Mouse (Mus musculus): ENCODE results near the gene Fam107b. TPM values are rescaled to one million over a fixed set of nuclear protein-coding genes. Genes with fewer than 3 reads are reported as not detected.
"Not testable (repeated sequence)": the region's sequence is repeated elsewhere in the genome, so short reads cannot be mapped to it uniquely, and the experiment has no call there.

The Fam107b gene
- polyA plus RNA-seq, 1 experiment from 2014 or later, result 35.4 TPM

DNA sequence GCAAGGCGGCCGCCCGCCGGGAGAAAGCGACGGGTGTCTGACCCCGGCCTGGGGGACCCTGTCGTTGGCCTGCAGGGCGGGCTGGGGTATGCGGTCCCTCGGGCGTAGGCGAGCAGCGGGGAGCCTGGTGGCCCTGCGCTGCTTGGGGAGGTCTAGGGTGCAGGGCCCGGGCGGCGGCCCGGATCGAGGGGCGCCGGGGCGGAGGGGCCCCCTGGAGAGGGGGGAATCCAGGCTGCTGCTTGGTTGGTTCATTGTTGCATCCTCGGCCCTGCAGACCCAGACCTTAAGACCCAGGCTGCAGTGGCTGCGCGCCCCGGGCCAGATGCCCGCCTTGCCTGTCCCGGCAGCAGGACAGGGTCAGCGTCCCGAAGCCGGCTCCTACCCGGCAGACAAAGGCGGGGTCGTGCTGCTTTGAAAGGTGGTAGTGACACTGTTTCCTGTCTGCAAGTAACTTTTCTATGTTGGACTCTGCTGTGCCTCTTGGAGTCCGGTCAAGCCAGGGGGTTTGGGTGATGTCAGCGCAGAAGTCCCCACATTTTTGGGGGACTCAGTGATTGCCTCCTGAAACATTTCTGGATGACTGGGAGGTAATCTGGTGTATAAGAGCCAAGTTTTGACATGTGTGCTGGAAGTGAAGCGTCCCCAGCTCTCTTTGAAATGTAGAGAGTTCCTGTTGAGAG, 143.5 kb downstream of the Fam107b start:
- ATAC-seq (ENCODE audit: insufficient number of reproducible peaks, insufficient read depth, low FRiP score, low TSS enrichment, low read depth), result peak; percentile 77
- Histone ChIP-seq H3K4me3 (replicated peaks) (peak overlapping the region; percentile 91), H3K27me3 (peaks cover 2% of the 10 kb centered on the region; the same call in 1 of the 2 replicates), H3K4me2 (peak overlapping the region; percentile 71), H3K36me3 (no peaks in the 10 kb centered on the region), H3K9me3 (no peaks in the 10 kb centered on the region), H3K4me1 (replicated peaks) (peaks cover 34% of the 10 kb centered on the region), H3K9ac (replicated peaks) (peak overlapping the region; percentile 95), H3K27ac (peak overlapping the region; percentile 84)
- WGBS, result under 1% methylated on average over 32 of the region's 38 CpGs

DNA sequence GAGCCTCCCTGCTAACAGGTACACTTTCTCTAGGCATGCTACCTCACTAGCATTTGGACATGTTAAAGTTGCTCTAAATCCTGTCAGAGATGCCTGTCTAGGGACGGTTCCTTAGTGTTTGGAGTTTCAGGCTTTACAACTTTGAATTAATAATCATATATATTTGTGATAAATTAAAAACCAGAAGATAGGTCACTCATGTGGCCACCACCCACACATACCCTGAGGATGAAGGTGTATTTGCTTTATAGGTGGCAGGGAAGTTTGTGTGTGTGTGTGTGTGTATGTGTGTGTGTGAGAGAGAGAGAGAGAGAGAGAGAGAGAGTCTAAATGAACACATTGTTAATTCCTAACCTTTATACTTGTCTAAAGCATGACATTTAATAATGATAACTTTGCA, 144.2 kb downstream of the Fam107b start:
- Histone ChIP-seq H3K9ac (replicated peaks) (peak overlapping the region; percentile 95; the same call in 1 of the 2 replicates), H3K4me1 (replicated peaks) (peaks cover 34% of the 10 kb centered on the region), H3K36me3 (no peaks in the 10 kb centered on the region), H3K9me3 (no peaks in the 10 kb centered on the region), H3K4me3 (replicated peaks) (peak overlapping the region; percentile 91), H3K27ac (no peak overlapping the region), H3K27me3 (peaks cover 2% of the 10 kb centered on the region; the same call in 1 of the 2 replicates), H3K4me2 (peak overlapping the region; percentile 71)
- WGBS, result 52% methylated on average over 1 of the region's 1 CpGs
- ATAC-seq (ENCODE audit: insufficient number of reproducible peaks, insufficient read depth, low FRiP score, low TSS enrichment, low read depth), result no peak

DNA sequence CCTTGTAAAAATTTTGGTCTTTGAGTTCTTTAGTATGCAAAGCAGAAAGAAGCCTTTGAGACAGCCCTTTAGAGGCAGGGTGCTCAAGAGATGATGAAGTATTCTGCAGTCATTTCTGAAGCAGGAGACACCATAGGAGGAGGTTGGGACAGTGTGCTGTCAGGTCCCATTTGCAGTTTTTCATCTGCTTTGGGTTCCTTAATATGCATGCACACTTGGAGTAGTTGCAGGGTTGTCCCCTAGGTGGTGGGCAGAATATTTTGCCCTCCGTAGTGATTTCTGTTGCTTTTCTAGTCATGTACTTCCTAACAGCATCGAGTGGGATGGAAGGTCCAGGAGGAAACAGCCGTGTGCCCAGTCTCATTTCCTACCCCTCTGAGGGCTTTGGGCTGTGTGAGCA, 145.1 kb downstream of the Fam107b start:
- Histone ChIP-seq H3K4me3 (replicated peaks) (no peak overlapping the region), H3K27me3 (no peaks in the 10 kb centered on the region; the same call in 1 of the 2 replicates), H3K9me3 (no peaks in the 10 kb centered on the region), H3K9ac (replicated peaks) (no peak overlapping the region), H3K27ac (no peak overlapping the region), H3K4me1 (replicated peaks) (peaks cover 34% of the 10 kb centered on the region), H3K4me2 (peak overlapping the region; percentile 71), H3K36me3 (no peaks in the 10 kb centered on the region)
- 82% methylated on average over 3 of the region's 3 CpGs for WGBS
- no peak for ATAC-seq (ENCODE audit: insufficient number of reproducible peaks, insufficient read depth, low FRiP score, low TSS enrichment, low read depth)

DNA sequence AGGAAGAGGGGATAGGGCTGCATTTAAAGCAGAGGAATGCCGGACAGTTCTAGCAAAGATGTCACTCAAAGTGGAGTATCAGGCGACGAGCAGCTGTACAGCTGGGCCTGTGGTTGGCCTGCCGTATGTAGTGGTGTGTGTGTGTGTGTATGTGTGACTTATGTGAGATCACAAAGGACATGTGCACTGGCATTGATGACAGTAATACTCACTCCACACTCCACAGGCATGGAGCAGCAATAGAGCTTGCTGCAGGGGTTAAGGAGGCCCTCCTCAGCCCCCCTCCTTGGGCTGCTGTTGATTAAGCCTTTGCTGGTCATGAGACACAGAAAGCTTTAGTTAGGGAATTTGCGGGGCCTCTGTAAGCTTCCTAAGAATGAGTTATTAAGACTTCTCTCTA, 147.0 kb downstream of the Fam107b start:
- Histone ChIP-seq H3K4me3 (replicated peaks) (no peak overlapping the region), H3K36me3 (no peaks in the 10 kb centered on the region), H3K9me3 (no peaks in the 10 kb centered on the region), H3K4me2 (no peak overlapping the region), H3K9ac (replicated peaks) (no peak overlapping the region), H3K4me1 (replicated peaks) (peaks cover 34% of the 10 kb centered on the region), H3K27me3 (no peaks in the 10 kb centered on the region), H3K27ac (no peak overlapping the region)
- no peak for ATAC-seq (ENCODE audit: insufficient number of reproducible peaks, insufficient read depth, low FRiP score, low TSS enrichment, low read depth)
- 67% methylated on average over 5 of the region's 5 CpGs for WGBS

DNA sequence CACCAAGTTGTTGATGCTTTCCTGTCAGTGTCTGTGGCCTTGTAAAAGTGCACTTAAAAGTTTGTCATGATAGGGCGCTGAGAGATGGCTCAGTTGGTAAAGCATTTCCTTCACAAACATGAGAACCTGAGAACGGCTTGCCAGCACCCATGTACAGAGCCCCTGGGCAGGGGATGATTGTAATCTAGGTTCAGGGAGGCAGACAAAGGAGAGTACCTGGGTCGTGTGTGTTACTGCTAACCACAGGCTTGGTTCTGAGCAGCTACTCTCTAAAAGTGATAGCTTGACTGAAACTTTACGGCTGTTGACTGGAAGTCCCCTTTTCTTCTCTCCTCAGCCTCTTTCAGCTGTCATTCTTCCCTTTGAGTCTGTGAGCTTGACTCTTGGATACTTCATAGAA, 147.6 kb downstream of the Fam107b start:
- ATAC-seq (ENCODE audit: insufficient number of reproducible peaks, insufficient read depth, low FRiP score, low TSS enrichment, low read depth), result no peak
- WGBS, result 69% methylated on average over 4 of the region's 4 CpGs
- H3K9ac ChIP-seq (replicated peaks), result no peak overlapping the region
- no peaks in the 10 kb centered on the region for H3K9me3 ChIP-seq
- H3K4me2 ChIP-seq, result no peak overlapping the region
- H3K4me3 ChIP-seq (replicated peaks), result no peak overlapping the region
- peaks cover 34% of the 10 kb centered on the region for H3K4me1 ChIP-seq (replicated peaks)
- no peaks in the 10 kb centered on the region for H3K36me3 ChIP-seq
- no peak overlapping the region for H3K27ac ChIP-seq
- no peaks in the 10 kb centered on the region for H3K27me3 ChIP-seq

DNA sequence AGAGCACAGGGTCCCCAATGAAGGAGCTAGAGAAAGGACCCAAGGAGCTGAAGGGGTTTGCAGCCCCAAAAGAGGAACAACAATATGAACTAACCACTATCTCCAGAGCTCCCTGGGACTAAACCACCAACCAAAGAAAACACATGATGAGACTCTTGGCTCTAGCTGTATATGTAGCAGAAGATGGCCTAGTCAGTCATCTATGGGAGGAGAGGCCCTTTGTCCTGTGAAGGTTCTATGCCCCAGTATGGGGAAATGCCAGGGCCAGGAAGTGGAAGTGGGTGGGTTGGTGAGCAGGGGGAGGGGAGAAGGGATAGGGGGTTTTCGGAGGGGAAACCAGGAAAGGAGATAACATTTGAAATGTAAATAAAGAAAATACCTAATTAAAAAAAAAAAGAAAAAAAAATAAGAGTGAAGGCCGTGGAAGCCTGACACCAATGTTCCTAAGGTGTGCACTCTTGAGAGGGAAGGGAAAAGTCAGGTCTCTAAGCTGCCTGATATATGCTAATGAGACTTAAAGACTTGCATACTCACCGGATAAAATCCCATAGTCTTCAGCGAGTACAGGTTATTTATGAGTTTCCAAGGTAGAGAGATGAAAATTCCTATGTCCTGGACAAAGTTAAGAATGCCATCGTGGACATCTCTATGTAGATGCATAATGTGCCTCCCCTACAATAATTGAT, 149.3 kb downstream of the Fam107b start:
- not testable (repeated sequence) for H3K9ac ChIP-seq (replicated peaks); H3K36me3 ChIP-seq; H3K9me3 ChIP-seq; H3K27ac ChIP-seq; H3K4me2 ChIP-seq; H3K4me3 ChIP-seq (replicated peaks); H3K27me3 ChIP-seq; ATAC-seq (ENCODE audit: insufficient number of reproducible peaks, insufficient read depth, low FRiP score, low TSS enrichment, low read depth)
- peaks cover 27% of the 10 kb centered on the region for H3K4me1 ChIP-seq (replicated peaks)
- 84% methylated on average over 5 of the region's 5 CpGs for WGBS

DNA sequence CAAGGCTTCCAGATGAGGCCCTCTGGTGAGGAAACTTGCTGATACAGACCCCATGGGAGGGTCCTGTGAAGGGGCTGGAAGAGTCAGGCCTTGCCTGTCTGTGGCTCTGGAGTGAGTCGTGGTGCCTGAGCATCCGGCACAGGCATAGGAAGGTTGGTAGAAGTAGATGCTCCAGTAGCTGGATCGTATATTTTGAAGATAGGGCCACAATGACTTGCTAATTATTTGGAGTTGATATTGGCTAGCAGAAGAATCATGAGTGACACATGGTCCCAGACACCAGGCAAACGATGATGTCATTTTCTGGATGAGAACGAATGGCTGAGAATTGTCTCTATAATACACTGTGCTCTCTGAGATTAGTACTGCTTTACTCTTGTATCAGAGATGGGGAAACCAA, 150.8 kb downstream of the Fam107b start:
- ATAC-seq (ENCODE audit: insufficient number of reproducible peaks, insufficient read depth, low FRiP score, low TSS enrichment, low read depth), result no peak

DNA sequence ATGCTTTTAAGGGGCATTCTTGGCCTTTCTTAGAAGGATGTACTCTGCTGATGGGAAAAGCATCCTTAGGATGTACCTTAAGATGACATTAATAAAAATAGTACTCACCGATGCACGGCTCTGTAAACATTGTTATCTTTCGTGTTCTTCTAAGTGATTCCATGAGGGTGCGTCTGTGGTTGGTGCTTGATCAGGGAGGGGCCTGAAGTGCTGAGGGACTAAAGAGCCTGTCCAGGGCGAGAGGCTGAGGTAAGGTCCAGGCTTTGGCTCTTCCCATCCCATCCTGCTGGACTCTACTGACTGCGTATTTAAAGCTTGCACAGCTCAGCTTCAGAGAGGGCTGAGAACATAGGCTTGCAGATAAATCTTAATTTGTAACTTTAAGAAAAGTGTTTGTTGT, 151.7 kb downstream of the Fam107b start:
- WGBS, result 83% methylated on average over 6 of the region's 6 CpGs
- Histone ChIP-seq H3K4me2 (no peak overlapping the region), H3K9me3 (no peaks in the 10 kb centered on the region), H3K9ac (replicated peaks) (no peak overlapping the region), H3K27me3 (no peaks in the 10 kb centered on the region), H3K4me1 (replicated peaks) (peaks cover 21% of the 10 kb centered on the region), H3K36me3 (no peaks in the 10 kb centered on the region), H3K27ac (no peak overlapping the region), H3K4me3 (replicated peaks) (no peak overlapping the region)
- no peak for ATAC-seq (ENCODE audit: insufficient number of reproducible peaks, insufficient read depth, low FRiP score, low TSS enrichment, low read depth)

More for the DNA sequence above, 150.8 kb downstream of the Fam107b start:
- 93% methylated on average over 5 of the region's 5 CpGs for WGBS
- peaks cover 21% of the 10 kb centered on the region for H3K4me1 ChIP-seq (replicated peaks)
- no peaks in the 10 kb centered on the region for H3K9me3 ChIP-seq
- no peak overlapping the region for H3K27ac ChIP-seq
- no peaks in the 10 kb centered on the region for H3K36me3 ChIP-seq
- no peak overlapping the region for H3K4me3 ChIP-seq (replicated peaks)
- no peak overlapping the region for H3K4me2 ChIP-seq
- H3K27me3 ChIP-seq, result no peaks in the 10 kb centered on the region
- H3K9ac ChIP-seq (replicated peaks), result no peak overlapping the region

DNA sequence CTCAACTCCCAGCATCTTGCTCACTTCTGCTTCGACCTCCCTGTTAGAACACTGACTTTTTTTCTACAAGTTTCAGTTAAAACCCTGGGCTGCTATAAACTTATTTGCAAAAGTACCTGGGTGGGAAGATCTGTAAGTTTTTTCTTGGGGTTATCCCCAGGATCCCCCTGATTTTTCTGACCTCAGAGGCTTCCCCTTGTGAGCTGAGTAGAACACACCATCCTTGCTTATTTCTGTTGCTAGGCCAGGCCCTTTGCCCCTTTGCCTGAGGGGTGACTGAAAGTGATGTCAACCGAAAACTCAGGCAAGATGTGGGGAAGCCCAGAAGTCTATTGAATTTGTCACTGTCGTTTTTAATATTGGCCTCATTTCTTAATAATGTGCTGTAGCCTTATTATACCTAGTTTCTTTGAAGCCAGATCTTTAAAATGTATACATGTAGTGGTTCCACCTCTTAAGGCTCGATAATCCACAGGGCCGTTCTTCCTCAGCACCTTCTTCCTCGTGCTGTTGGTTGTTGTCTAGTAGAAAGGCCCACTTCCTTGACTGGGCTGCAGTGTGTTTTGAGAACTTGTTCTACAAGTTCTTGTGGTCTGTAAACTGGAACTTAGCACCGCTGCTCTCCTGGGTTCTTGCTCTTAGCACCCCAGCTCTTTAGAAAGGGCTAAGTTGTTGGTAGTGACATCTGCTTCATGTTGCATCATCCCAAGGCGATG, 153.3 kb downstream of the Fam107b start:
- no peak overlapping the region for H3K4me2 ChIP-seq
- WGBS, result 88% methylated on average over 8 of the region's 8 CpGs

DNA sequence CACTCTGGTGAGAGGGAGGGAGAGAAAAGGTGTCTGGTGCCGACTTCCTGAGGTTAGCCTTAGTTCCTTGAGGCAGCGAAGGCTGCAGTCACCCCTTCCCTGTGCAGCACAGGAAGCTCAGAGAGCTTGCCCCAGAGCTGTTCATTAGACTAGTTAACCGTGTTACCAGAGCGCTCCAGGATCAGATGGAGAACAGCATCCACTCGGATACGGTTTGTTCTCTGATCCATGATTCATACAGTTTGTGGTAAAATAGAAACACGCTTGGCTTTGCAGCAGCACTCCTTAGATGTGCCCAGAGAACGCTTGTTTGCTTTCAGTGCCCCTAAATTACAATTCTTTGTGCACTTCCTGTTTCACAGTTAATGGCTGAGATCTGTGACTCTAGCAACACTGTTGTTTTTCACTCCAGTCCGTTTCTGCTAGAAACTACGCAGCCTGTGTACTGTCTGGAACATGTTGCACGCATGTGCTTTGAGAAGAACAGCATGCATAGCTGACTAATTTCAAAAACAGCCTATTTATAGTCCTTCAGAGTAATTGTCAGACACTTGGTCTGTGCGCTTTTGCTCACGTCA, 156.3 kb downstream of the Fam107b start:
- H3K27ac ChIP-seq, result peak overlapping the region; percentile 62
- no peak overlapping the region for H3K4me3 ChIP-seq (replicated peaks)
- peaks cover 37% of the 10 kb centered on the region for H3K4me1 ChIP-seq (replicated peaks)
- no peaks in the 10 kb centered on the region for H3K9me3 ChIP-seq
- peak overlapping the region; percentile 33 for H3K4me2 ChIP-seq
- ATAC-seq (ENCODE audit: insufficient number of reproducible peaks, insufficient read depth, low FRiP score, low TSS enrichment, low read depth), result 0 out of 2 replicates have a peak, but pooled peaks have one; percentile 56
- H3K36me3 ChIP-seq, result no peaks in the 10 kb centered on the region
- 0 out of 2 replicates have a peak overlapping the region, but pooled peaks have one; percentile 14 for H3K9ac ChIP-seq (replicated peaks)
- 35% methylated on average over 13 of the region's 13 CpGs for WGBS
- H3K27me3 ChIP-seq, result no peaks in the 10 kb centered on the region

More for the DNA sequence above, 153.3 kb downstream of the Fam107b start:
- no peaks in the 10 kb centered on the region for H3K36me3 ChIP-seq
- peaks cover 19% of the 10 kb centered on the region for H3K4me1 ChIP-seq (replicated peaks)
- no peak overlapping the region for H3K27ac ChIP-seq
- H3K27me3 ChIP-seq, result no peaks in the 10 kb centered on the region
- ATAC-seq (ENCODE audit: insufficient number of reproducible peaks, insufficient read depth, low FRiP score, low TSS enrichment, low read depth), result no peak
- H3K9me3 ChIP-seq, result no peaks in the 10 kb centered on the region
- H3K4me3 ChIP-seq (replicated peaks), result no peak overlapping the region
- no peak overlapping the region for H3K9ac ChIP-seq (replicated peaks)
